Mouse (Mus musculus): ENCODE measurements at regions not wholly inside any gene's neighbourhood (a gene's known extent, or its start where the extent isn't known, plus 50 kb on each side); places are given as distances from the start of the nearest gene placed in this dataset.

- H3K4me3 ChIP-seq = no peak overlapping the region
Observed at GRCm38 (mm10) chr2:108980921-108981320, 299.6 kb upstream of the Kif18a start.

GRCm38 (mm10) chr2:109016223-109016622, 264.3 kb upstream of the Kif18a start:
- no peaks in the 10 kb centered on the region for H3K36me3 ChIP-seq
- no peaks in the 10 kb centered on the region for H3K9me3 ChIP-seq
- ATAC-seq (ENCODE audit: borderline replicate concordance, extremely low read depth, low FRiP score, low TSS enrichment) = peak; percentile 59; the same call in 1 of the 2 replicates
- no peak overlapping the region for H3K9ac ChIP-seq
- H3K4me1 ChIP-seq = no peaks in the 10 kb centered on the region
- no peak overlapping the region for H3K27ac ChIP-seq
- no peak overlapping the region for H3K4me3 ChIP-seq
- 15% methylated on average over 1 of the region's 1 CpGs for WGBS
- H3K4me2 ChIP-seq = no peak overlapping the region
- H3K27me3 ChIP-seq = no peaks in the 10 kb centered on the region

More at GRCm38 (mm10) chr2:108980921-108981320, 299.6 kb upstream of the Kif18a start:
- Histone ChIP-seq H3K9ac (no peak overlapping the region), H3K27ac (no peak overlapping the region), H3K36me3 (no peaks in the 10 kb centered on the region), H3K4me2 (no peak overlapping the region), H3K27me3 (no peaks in the 10 kb centered on the region), H3K9me3 (no peaks in the 10 kb centered on the region), H3K4me1 (no peaks in the 10 kb centered on the region)
- ATAC-seq (ENCODE audit: borderline replicate concordance, extremely low read depth, low FRiP score, low TSS enrichment) = no peak
- WGBS = 82% methylated on average over 5 of the region's 5 CpGs

GRCm38 (mm10) chr2:109017018-109017707, 263.4 kb upstream of the Kif18a start:
- WGBS = 65% methylated on average over 1 of the region's 1 CpGs
- no peak for ATAC-seq (ENCODE audit: borderline replicate concordance, extremely low read depth, low FRiP score, low TSS enrichment)
- Histone ChIP-seq H3K27ac (no peak overlapping the region), H3K4me2 (no peak overlapping the region), H3K27me3 (no peaks in the 10 kb centered on the region), H3K9me3 (no peaks in the 10 kb centered on the region), H3K4me3 (no peak overlapping the region), H3K36me3 (no peaks in the 10 kb centered on the region), H3K9ac (no peak overlapping the region), H3K4me1 (no peaks in the 10 kb centered on the region)

- WGBS = 61% methylated on average over 6 of the region's 6 CpGs
Observed at GRCm38 (mm10) chr2:109038131-109038695, 242.3 kb upstream of the Kif18a start.

More at GRCm38 (mm10) chr2:109038131-109038695, 242.3 kb upstream of the Kif18a start:
- H3K27me3 ChIP-seq = no peaks in the 10 kb centered on the region
- no peak overlapping the region for H3K4me2 ChIP-seq
- no peaks in the 10 kb centered on the region for H3K4me1 ChIP-seq
- H3K27ac ChIP-seq = no peak overlapping the region
- H3K9me3 ChIP-seq = no peaks in the 10 kb centered on the region
- no peak overlapping the region for H3K4me3 ChIP-seq
- no peak overlapping the region for H3K9ac ChIP-seq
- ATAC-seq (ENCODE audit: borderline replicate concordance, extremely low read depth, low FRiP score, low TSS enrichment) = no peak
- H3K36me3 ChIP-seq = no peaks in the 10 kb centered on the region

All from lung, embryonic 15.5 days (tissue).